Mouse (Mus musculus) neural tube, embryonic 10.5 days (tissue): Measurements from ENCODE around the gene Sele.

Experiments
- DNase-seq: peaks from one replicate; pipeline ENCODE4 v3.0.0-alpha.2; 2017; ENCODE audit warnings: low spot score; ENCODE audit errors: extremely low spot score

Sele gene

GRCm38 (mm10) chr1:164072001-164072400, 24.0 kb downstream of the Sele start:
- no peak for DNase-seq

GRCm38 (mm10) chr1:164073091-164073490, 25.1 kb downstream of the Sele start:
- no peak for DNase-seq

- DNase-seq, result no peak
Observed at GRCm38 (mm10) chr1:164073803-164074202, 25.8 kb downstream of the Sele start.

GRCm38 (mm10) chr1:164074606-164075140, 26.6 kb downstream of the Sele start:
- no peak for DNase-seq

GRCm38 (mm10) chr1:164075416-164075815, 27.4 kb downstream of the Sele start:
- no peak for DNase-seq

GRCm38 (mm10) chr1:164076441-164076840, 28.4 kb downstream of the Sele start:
- DNase-seq, result no peak

GRCm38 (mm10) chr1:164077031-164077430, 29.0 kb downstream of the Sele start:
- DNase-seq, result no peak

- no peak for DNase-seq
Observed at GRCm38 (mm10) chr1:164078323-164078741, 30.3 kb downstream of the Sele start.

GRCm38 (mm10) chr1:164079091-164079490, 31.1 kb downstream of the Sele start:
- DNase-seq, result no peak

- no peak for DNase-seq
Observed at GRCm38 (mm10) chr1:164083046-164083445, 35.0 kb downstream of the Sele start.

- DNase-seq, result no peak
Observed at GRCm38 (mm10) chr1:164086797-164087196, 38.8 kb downstream of the Sele start.

GRCm38 (mm10) chr1:164087872-164088271, 39.8 kb downstream of the Sele start:
- no peak for DNase-seq

GRCm38 (mm10) chr1:164096780-164097179, 48.7 kb downstream of the Sele start:
- no peak for DNase-seq

GRCm38 (mm10) chr1:164097911-164098310, 49.9 kb downstream of the Sele start:
- no peak for DNase-seq

GRCm38 (mm10) chr1:164098372-164098771, 50.3 kb downstream of the Sele start:
- DNase-seq, result no peak
